Mouse (Mus musculus) brain, embryonic 14.5 days (tissue): ENCODE results near the gene Bpi.

Source experiments
- CTCF ChIP-seq: fragments of 200-500 bp; IDR thresholded peaks from 2 replicates; pipeline ENCODE4 v1.5.1; 2012; ENCODE audit warnings: inconsistent platforms, mild to moderate bottlenecking, moderate library complexity, borderline replicate concordance; ENCODE audit not compliant: insufficient read depth, insufficient read length; ENCODE audit errors: extremely low read depth
- POLR2A ChIP-seq: fragments of 200-500 bp; IDR thresholded peaks from 2 replicates; pipeline ENCODE4 v1.6.1; 2012; ENCODE audit warnings: mild to moderate bottlenecking, inconsistent platforms, borderline replicate concordance; ENCODE audit not compliant: poor library complexity, insufficient read depth, insufficient read length, severe bottlenecking; ENCODE audit errors: extremely low read depth

DNA sequence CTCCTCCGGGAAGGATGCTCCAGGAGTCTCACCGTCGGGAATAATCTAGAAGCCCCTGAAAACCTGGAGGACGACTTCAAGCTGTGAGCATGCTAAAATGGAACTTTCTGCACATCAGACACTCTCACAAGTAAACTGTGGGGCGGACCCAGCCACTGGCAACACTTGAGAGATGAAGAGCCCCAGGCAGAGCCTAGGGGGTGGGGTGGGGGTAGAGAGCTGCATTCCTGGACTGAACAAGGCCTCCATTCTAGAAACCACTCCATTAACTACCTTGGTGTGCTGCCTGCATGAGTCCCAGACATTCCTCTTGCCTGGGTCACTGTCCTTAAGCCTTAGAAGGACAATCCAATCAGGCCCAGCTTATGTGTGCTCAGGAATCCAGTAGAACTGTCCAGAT, 26.8 kb upstream of the Bpi start:
- TF ChIP-seq POLR2A (no peak), CTCF (no peak)
